Mouse (Mus musculus) urinary bladder, postnatal 14 days (tissue): ENCODE measurements around the gene Spert.

ENCODE experiments used
- DNase-seq: peaks from one replicate; pipeline ENCODE4 v3.0.0; 2021; ENCODE audit warnings: low spot score

Spert gene

DNA sequence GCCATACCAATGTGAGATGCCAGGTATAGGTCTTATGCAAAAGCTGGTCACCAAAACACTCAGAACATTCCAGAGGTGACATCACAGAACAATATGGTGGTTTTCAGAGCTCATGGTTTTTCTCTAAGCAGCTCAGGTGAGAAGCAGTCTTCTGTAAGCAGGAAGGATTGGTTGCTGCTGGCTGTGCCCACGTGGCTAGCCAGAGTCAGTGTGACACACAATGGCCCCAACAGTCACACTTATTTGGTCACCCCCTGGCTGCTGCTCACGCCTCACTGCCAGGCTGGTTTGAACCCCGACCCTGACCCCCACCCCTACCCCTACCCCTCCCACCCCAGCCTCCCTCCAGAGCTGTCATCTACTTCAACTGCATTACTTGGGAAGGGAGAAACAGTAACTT, at the start of gene Spert:
Spert (minus strand) TSS at position 139 of the 400 bp plus-strand sequence.
- no peak for DNase-seq

DNA sequence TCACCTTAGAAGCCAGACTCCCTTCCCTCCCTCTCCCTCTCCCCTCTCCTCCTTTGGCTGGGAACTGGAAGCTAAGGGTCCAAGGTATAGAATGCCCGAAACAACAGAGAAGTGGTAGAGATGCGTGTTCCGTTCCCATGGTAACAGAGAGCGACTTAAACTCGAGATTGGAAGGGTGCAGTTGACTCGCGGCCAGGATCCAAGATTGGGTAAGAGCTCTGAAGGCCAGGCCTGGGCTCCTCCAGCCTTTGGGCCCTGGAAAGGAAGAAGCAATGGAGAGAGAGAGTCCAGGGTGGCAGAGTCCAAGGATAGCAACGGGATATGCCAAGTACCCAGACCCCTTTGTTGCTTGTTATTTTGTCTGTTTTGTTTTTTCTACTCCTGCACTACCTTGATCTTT, 49.2 kb upstream of the Spert start, which contains the start of gene Erich6b:
Erich6b (plus strand) TSS at position 180 of the 400 bp plus-strand sequence.
- no peak for DNase-seq

DNA sequence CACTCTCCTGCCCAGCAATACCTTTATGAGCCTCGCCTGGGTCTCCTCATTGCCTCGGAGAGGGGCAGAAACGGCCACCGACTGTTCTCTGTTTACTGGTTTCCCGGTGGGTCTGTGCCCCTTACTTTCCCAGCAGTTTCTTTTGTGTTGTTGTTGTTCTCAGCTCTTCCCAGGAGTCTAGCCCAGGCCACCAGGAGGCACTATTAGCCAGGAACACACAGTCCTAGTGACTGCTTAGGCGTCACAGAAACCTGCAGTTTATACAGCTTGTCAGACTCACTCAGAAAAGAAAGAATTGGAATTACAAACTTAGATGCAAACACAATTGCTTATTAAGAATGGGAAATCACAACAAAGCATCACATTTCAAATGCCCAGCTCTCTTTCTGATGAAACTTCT, 48.5 kb upstream of the Spert start:
- no peak for DNase-seq

DNA sequence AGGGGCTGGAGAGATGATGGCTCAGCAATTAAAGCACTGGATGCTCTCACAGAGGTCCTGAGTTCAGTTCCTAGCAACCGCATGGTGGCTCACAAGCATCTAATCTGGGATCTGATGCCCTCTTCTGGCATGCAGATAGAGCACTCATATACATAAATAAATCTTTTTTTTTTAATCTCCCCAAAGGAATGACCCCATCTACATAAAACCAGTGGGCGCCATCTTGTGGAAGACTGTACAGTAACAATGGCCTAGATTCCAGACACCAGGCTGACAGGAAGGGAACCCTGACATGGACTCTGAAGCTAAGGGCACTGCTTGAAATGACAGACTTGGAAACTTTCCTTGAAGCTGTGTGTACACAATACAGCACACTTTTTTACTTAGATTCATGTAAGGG, 47.9 kb upstream of the Spert start:
- no peak for DNase-seq

DNA sequence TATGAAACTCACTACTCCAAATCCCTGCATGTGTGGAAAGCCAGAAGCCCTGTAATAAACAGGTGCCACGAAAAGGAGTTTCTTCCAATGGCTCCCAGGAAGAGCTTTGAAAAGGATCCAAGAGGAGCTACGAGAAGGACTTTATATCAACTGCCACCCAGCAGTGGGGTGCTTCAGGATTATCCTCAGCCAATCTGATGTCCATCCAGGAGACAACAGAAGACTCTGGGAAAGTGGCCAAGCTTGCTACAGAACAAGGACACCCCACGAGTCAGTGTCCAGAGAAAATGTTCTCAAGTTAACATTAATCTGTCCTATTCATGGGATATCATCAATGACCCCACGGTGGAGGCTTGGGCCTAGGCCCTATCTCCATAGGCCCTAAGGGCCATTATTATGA, 44.7 kb upstream of the Spert start:
- DNase-seq = no peak

DNA sequence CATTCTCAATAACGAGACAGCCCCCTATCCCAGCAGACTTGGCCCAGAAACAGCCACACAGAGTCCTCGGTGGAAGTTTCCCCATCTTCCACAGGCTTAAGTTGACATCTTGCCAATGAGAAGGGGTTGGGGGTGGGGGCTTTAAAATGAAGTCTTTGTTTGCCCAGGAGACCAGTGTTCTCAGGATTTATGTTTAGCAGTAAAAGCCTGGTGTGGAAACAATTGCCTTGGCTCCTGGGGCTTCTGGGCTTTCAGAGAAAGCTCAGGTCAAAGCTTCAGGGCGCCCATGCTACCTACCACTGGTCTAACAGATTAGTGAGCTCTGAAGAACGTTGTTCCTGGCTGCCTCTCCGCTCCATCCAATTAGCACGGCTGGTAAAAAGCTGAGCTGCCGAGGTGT, 43.2 kb upstream of the Spert start:
- no peak for DNase-seq

DNA sequence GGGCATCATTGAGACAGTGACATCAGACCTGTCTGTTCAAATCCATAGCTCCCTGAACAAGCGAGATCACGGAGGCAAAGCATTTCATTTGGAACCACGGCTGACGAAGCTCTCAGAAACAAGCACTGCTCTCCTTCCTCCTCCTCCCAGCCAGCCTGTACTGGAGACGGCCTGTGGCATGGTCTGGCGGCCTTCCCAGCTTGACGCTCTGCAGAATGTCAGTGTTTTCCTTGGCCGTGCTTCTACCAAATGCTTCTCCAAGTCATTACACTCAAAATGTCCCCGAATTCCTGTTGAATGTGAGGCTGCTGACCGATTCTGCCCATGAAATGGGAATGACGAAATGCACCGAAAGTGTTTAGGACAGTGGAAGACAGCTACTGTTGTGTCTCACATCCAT, 42.4 kb upstream of the Spert start:
- peak; percentile 28 for DNase-seq

DNA sequence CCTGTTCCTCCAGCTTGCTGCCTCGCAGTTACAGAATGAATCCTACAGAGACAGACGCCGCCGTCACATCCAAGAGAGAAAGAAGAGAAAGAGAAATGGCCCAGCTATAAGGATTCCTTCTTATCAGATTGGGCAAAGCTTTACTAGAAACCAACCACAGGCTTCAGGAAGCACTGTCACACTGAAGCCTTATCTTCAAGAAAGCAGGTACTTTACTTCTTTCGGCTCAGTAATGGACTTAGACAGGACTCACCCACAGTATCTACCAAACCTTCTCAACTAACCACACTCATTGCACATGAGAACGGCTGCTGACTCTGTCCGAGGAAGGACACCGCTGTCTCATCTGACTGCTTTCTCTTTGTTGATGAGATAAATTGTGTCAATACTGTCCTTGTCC, 36.0 kb upstream of the Spert start:
- DNase-seq = no peak

DNA sequence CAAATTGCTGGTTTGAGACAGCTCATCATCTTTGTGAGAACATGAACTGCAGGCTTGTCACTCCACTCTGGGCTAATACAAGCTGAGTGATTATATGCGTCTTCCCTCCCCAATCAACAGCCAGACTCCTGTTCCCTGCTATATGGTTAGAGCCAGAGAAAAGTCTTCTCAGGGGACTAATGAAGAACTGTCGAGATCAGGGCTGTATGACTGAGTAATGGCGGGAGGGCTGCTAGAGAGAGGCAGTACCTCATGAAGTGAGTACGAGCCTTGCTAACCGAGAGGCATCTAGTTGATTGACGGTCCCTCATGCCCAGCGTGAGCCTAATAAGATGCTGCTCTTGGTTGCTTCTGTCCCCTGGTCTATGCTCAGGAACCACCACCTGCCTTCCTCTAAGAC, 30.1 kb upstream of the Spert start:
- no peak for DNase-seq

DNA sequence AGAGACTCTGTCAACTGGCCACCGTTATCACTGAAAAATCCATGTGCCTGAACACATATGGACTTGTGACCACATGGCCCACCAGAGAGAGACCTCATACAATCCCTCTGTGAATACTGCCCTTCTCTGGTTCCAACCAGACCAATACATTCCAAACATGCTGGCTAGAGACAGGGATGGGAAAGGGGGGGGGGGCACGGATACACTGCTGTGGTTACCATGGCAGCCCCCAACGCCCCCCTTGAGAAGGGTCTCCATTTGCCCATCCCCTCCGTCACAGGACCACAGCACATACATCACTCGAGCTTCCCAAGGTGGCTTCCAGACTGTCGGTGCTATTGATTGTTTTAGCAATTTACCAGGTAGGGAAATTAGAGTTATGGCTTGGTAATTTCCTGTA, 23.5 kb upstream of the Spert start:
- no peak for DNase-seq

DNA sequence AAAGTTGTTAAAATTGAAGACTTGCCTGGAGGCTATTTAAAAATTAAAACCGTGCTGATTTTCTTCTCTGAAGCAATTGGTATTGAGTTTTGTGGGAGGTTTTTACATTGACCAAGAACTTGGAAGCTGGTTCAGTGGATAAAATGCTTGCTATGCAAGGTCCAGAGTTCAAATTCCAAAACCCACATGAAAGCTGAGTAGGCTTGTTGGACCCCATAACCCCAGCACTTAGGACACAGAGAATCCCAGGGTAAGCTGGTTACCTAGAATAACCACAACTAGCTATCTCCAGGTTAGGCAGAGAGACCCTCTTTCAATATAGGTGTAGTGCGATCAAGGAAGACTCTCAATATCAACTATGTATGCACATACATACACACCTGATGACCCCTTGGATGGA, 16.3 kb upstream of the Spert start:
- no peak for DNase-seq

DNA sequence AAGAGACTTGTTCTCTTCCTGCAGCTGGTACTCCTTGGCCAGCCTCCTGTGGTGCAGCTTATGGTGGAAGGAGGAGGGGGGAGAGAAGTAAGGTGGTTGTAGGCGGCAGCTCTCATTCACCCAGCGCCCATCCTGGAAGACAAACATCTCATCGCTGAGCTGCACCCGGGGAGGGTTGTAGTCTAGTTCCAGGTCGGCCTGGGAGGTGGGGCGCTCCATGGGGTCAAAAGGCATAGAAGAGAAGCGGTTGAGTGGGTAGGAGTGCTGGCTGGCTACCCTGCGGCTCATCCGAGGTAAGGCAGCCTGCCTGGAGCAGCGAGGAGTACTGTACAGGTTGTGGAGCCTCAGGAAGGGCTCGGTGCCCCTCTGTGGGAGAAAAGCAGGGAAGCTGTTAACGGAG, 9.0 kb downstream of the Spert start:
- no peak for DNase-seq

DNA sequence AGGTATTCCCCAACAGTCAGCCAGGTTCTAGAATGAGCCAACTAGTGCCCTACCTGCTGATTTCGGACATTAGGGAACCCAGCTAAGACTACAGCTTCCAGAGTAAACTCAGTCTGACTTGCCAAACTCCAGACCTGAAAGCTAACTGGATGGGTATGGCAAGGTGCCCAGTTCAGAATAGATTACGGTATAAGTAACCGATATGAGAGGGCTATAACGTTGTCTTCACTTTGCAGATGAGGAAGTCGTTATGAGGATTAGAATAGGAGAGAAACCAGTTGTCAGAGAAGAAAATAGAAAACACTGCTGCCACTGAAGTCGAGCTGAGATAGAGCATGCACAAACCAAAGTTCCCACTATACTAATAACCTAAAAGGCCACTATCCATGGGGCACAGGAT, 13.9 kb downstream of the Spert start:
- DNase-seq = no peak

DNA sequence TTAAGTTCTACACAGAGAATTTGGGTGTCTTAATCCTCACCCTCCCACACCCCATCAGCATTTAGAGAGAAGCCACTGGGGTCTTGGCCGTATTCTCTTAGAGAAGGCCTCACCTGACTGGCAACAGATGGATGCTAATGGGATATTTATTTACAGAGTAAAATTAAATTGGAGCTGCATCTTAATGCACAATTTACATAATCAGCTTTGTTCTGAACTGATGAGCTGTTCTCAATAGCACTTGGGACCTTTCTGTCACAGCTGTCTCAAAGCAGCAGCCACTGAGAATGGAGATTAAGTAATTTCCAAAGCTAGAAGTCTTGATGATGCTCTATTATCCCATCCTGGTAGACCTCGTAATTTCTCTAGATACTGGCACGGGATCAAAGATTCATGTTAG, 26.6 kb downstream of the Spert start:
- DNase-seq = no peak

DNA sequence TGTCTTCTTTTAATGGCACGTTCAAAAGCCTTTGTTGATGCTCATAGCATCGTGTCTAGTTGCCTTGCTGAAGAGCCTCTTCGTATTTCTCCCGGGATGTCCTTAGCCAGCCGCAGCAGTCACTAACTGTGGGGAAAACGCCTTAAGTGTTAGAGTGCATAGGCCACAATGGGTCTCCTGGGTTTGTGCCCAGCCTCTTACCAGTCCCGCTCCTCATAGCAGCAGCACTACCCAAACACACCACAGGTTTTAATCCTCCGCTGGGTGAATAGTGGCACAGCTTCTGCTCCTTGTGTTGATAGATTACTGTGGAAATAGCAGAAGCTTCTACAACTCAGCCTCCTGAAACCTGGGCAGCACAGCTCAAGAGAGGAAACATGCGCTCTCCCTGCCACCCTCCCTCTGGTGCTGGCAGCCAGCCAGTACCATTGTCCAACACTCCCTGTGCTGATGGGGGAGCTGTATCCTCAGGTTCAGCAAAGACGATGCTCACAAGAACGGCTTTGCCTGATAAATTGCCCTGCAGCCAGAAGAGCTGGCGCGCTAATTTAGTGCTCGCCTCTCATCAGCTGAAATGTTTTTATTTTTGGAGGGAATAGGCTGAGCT, 27.3 kb downstream of the Spert start:
- DNase-seq = peak; percentile 58

DNA sequence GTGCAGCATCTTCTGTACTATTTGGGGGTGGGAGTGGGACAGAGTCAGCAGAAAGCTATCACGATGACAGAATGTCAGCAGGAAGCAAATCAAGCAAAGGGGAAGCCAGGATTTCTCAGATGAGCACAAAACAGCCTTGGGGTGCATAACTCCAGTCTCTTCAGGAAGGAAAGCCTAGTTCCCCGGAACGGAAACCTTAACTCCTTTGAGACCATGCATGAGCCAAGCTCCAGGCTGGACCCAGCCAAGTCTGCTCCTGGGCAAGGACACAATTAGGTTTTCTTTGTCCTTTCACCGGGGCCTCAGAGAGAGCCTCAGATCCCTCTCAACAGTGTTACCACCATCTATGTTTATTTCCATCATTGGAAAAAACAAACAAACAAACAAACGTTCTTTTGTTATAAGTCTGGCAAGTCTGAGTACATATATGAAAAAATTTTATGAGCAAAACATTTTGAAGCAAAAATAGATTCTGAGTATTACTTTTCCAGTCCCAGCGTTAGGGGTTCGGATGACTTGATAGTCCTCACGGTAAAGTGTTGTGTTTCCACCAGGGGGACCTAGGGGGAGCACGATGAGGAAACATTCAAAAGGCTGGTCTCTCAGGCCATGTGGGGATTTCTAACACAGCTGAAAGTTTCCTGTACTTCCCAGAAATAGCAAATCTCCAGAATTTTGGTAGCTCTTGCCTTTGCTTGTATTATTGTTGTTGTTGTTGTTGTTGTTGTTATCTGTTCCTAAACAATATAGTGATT, 31.2 kb downstream of the Spert start:
- DNase-seq = no peak

DNA sequence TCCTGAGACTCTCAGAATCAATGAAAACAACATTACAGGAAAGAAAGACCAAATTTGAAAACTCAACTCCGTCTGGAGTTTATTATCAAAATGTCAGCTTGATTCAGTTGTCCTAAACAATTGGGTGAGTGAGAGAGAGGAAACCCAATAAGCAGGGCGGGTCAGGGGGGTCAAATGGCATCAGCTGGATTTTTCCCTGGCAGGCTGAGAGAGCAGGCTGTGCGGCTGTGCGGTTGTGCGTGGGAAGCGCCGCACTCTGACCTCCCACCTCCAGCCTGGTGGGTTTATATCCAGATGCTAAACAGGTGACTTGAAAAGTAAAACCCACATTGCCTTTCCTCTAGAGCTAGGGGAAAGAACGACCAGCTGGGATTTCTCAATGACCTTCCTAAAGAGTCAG, 51.2 kb downstream of the Spert start:
- no peak for DNase-seq

DNA sequence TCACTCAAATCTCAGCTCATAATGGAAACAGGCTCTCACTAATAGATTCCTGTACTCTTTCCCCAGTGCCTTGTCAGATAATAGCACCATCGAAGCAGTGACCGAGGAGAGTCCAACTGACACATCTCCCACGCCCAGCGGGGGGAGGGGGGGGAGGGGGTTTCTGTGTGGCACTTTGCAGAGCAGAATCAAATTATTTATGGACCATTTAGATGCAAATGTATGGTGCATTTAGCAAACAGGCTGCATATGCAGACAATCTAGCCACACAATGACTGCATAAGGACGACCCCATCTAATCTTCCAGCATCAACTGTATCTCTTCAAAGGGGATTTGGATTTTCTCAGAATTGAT, 51.9 kb downstream of the Spert start:
- DNase-seq = no peak

DNA sequence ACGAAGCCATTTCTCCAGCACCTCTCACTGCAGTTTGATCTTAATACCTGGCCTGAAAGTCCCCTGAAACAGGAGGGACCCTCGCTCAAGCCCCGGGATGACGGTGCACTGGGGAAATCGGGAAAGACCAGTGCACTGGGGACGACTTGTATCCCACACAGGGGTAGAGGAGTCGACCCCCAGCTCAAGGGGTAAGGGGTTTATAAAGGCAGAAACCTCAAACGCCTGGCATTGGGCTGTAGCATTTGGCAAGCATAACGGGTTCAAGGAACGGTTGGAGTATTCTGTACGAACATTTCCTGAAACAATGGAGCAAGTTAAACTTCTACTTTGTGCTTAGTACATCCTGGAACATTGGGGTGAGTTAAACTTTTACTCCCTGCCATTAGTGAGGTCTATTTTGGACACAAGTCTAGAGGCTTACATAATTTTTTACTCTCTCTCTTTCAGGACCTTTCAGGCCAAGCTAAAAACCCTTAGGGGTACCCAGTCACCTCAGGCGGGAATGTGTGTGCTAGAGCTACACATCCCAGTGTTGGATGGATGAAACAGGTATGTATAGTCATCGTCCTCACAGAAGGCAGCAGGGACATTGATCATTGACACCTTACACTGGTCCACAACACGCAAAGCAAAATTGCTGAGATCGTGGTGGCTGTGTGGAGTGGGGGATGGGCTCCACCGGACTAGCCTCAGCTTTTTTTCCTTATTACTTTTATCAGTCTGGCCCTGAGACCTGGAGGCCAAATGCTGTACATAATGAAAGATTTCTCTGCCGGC, 52.5 kb downstream of the Spert start:
- DNase-seq = no peak

DNA sequence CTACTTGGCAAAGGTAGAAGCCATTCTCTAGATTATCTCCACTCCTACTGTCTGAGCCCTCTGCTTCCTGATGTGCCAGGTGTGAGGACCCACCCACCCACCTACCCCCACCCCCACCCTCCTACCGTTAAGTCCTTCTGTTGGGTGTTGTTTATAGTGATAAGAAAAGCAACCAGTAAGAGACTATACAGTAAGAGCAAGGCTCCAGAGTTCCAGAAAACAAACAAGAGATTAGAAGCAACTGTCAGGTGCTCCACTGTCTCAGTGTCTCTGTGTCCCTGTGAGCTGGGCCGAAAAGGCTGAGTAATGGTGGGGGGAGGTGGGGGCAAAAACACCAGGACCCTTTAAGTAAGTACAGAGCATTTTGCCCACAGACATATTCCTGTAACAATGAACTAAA, 53.7 kb downstream of the Spert start:
- no peak for DNase-seq
